Mouse (Mus musculus): ENCODE data around the gene Phactr1.

GRCm38 (mm10) chr13:43011516-43011915, 331.1 kb downstream of the Phactr1 start:
- TF ChIP-seq TAL1 (IDR thresholded peaks at IDR 0.05; ENCODE audit: low read length) = no peak
- no peak for TF ChIP-seq GATA1 (IDR thresholded peaks at IDR 0.05; ENCODE audit: low read length)

Measured in erythroblast, embryonic 14.5 days (primary cell).